Mouse (Mus musculus) olfactory bulb, adult 2 months (tissue): Measurements from ENCODE around the gene Fbxo11.

Experiments used
- CTCF ChIP-seq: fragments of 200-500 bp; IDR thresholded peaks from 2 replicates; pipeline ENCODE4 v1.5.1; 2012; ENCODE audit warnings: low read depth, mild to moderate bottlenecking, low read length, moderate library complexity; ENCODE audit not compliant: insufficient read depth
- POLR2A ChIP-seq: fragments of 200-500 bp; IDR thresholded peaks from 2 replicates; pipeline ENCODE4 v1.6.1; 2012; ENCODE audit warnings: mild to moderate bottlenecking, low read depth, low read length, moderate library complexity; ENCODE audit not compliant: insufficient read depth

DNA sequence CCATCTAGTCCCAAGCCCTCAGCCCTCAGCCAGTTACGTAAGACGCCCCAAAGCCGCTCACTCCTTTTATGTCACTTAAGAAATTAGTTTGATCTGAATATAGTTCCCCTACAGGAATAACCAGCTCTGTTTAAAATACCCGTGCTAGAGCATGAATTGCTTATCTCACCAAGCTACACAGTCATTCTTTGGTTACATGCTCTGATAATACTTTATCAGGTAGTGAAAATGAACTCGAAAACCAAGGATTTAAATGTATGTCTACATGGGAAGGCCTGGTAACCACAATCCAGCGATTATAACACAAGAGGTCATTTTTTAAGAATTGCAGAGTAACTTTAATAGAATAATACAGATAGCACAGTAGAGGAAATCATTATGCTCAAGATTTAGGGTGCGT lies 7.0 kb upstream of the Fbxo11 start:
- TF ChIP-seq CTCF (no peak), POLR2A (no peak)
